Mouse (Mus musculus) c-Kit-negative CD71-positive TER-119-positive erythroid progenitor cells, embryonic 14.5 days (primary cell): ENCODE data around the gene Tgm5.
"Not testable (repeated sequence)": the region's sequence is repeated elsewhere in the genome, so short reads cannot be mapped to it uniquely, and the experiment has no call there.

Source experiments
- DNase-seq: peaks from one replicate; pipeline ENCODE4 v3.0.0-alpha.2; 2013; ENCODE audit warnings: low read depth, low spot score

The Tgm5 gene

GRCm38 (mm10) chr2:121041098-121041497, 44.5 kb downstream of the Tgm5 start:
- DNase-seq = no peak

DNA sequence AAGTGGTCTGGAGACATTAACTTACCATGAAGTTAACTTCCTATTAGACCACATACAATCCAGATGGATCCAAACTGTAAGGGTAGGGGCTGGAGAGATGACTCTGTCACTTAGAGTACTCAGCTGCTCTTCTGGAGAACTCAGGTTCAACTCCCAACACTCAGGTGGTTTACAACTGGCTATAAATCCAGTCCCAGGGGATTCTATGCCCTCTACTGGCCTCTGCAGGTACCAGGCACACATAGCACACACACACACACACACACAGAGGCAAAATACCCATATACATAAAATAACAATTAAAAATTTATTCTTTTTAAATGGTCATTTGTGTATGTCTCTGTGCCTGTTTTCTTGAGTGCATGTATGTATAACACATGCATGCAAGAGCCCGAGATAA, 46.3 kb downstream of the Tgm5 start:
- DNase-seq = no peak

- DNase-seq = not testable (repeated sequence)
These were observed 46.8 kb downstream of the Tgm5 start for GRCm38 (mm10) chr2:121038851-121039250.

- peak; percentile 92 for DNase-seq
These were observed 48.8 kb downstream of the Tgm5 start, which contains the start of gene Epb42 for GRCm38 (mm10) chr2:121036733-121037341. Gene Epb42 (minus strand): TSS chr2:121037072.

GRCm38 (mm10) chr2:121022918-121023317, 62.7 kb downstream of the Tgm5 start:
- DNase-seq = no peak

GRCm38 (mm10) chr2:121017151-121017550, 68.5 kb downstream of the Tgm5 start:
- DNase-seq = no peak

DNA sequence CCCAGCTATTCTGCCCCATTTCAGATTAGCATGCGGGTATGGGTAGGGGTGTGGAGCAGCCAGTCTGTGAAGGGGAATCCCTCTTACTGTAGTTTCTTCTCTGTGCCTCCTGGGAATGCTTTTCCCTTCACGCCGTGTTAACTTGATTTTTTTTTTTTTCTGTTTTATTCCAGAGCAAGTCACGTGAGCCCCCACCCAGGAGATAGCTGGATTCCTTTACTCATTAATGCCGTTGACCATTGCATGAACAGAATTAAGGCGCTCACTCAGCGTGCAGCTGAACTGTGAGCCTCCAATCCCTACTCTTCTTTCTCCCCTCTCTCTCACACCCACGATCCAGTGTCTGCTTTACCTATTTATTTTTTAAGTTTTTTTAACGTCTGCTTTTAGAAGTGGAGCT, 69.4 kb downstream of the Tgm5 start:
- no peak for DNase-seq

DNA sequence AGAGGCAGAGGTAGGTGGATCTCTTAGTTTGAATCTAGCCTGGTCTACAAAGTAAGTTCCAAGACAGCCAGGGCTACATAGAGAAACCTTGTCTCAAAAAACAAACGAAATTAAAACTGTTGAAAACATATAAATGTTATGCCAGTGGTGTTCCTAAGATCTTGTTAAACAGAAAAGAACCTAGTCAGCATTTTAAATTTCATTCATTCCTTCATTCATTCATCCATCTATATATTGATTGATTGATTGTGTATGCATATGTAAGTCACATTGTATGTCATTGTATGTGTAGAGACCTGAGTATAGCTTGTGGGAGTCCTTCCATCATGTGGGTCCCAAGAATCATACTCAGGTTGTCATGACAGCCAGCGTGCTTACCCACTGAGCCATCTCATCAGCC, 70.1 kb downstream of the Tgm5 start:
- DNase-seq = no peak

DNA sequence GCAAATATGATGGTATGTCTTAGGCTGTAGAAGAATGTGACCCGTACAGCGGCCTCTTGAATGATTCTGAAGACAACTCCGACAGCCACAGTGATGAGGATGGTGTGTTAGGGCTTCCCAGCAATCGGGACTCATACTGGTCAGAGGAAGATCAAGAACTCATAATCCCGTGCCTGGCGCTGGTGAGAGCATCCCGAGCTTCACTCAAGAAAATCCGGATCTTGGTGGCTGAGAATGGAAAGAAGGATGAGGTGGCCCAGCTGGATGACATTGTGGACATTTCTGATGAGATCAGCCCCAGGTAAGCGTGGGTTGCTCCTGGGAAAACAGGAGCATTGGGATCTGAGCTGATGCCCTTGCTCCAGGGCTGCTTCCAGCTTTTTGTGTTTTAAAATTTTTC, 73.0 kb downstream of the Tgm5 start:
- DNase-seq = no peak

GRCm38 (mm10) chr2:121009071-121009677, 76.5 kb downstream of the Tgm5 start:
- no peak for DNase-seq

GRCm38 (mm10) chr2:121008664-121009007, 77.0 kb downstream of the Tgm5 start:
- no peak for DNase-seq

- peak; percentile 81 for DNase-seq
These were observed 77.5 kb downstream of the Tgm5 start, which contains the start of gene Ccndbp1 for GRCm38 (mm10) chr2:121007925-121008663. Gene Ccndbp1 (plus strand): TSS chr2:121008403.

GRCm38 (mm10) chr2:121006986-121007385, 78.7 kb downstream of the Tgm5 start:
- DNase-seq = no peak

DNA sequence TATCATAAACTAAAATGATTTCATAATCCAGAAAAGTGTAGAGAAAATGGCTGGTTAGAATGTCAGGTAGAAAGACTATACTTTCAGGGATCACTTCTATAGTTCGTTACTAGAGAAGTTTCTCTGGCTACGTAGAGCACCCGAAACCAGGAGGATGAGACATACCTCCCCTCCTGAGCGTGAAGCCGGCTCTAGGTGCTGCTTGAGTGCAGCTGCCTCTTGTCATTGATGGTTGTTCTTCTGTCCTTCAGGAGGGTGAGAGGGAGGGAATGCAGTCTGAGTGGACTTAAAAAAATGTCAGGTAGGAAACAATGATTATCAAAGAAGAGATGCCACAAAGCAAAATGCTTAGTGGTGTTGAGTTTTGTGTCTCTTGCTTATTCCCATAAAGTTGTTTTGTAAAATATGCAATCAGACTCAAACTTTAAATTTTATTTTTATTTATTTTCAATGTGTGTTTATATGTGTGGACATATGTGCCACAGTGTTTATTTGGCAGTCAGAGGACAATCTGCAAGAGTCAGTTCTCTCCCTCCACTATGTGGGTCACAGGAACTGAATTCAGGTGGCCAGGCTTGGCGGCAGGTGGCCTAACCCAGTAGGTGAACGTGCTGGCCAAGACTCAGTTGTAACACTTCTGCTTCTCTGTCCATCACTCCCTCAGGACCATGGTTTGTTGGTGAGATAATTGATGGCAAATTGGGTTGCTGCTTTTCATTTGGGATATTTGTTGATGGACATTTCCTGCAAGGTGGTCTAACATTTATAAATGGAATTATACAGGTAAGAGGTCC, 81.4 kb downstream of the Tgm5 start:
- DNase-seq = no peak

- DNase-seq = no peak
These were observed 82.1 kb downstream of the Tgm5 start for GRCm38 (mm10) chr2:121003586-121003985.

DNA sequence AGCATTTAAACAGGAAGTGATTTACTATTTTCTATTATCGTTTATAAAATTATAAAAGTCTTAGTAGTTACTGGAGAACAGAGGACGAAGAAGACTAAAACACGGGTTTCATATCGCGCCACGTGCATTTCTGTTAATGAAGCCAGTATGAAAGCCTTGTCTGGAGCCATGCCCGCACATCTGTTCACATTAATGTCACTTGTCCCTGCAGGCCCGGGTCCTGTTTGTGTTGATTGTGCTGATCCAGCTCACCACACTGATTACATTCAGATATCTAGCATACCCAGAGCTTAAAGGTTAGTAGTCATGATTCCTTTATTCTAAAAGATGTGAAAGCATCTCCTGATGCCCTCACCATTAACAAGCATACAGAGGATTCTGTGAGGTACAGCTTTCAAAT, 86.8 kb downstream of the Tgm5 start:
- no peak for DNase-seq

DNA sequence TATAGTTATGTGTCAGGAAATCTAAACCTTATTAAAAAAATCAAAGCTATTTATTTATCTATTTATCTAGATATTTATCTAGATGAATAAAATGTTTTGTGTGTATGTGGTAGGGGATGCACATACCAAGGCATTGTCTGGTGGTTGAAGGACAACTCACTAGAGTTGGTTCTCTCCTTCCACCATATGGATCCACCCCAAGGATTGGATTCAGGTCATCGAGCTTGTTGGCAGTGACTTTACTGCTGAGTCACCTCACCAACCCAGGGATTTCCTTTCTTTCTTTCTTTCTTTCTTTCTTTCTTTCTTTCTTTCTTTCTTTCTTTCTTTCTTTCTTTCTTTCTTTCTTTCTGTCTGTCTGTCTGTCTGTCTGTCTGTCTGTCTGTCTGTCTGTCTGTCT, 89.0 kb downstream of the Tgm5 start:
- not testable (repeated sequence) for DNase-seq
